Mouse (Mus musculus): ENCODE measurements around the gene Prpf19.

The Prpf19 gene

DNA sequence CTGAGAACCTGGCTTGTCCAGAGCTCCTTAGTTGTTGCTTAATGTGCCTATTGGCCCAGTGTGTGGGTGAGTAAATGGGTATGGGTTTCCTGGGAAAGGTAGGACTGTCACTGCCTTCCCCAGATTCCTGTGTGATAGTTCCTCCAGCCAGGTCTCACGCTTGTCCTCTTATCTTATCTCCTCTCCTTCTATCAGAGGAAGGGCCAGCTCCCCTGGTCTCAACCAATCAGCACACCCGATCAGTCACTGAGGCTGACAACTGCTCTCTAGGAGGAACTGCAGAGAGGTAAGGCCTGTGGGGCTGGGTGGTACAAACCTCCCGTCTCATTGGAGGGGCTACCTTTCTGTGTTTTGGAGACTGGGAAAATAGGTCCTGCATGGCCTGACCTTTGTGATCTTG lies 43.7 kb downstream of the Prpf19 start:
- no peak for DNase-seq (ENCODE audit: low read depth)

DNA sequence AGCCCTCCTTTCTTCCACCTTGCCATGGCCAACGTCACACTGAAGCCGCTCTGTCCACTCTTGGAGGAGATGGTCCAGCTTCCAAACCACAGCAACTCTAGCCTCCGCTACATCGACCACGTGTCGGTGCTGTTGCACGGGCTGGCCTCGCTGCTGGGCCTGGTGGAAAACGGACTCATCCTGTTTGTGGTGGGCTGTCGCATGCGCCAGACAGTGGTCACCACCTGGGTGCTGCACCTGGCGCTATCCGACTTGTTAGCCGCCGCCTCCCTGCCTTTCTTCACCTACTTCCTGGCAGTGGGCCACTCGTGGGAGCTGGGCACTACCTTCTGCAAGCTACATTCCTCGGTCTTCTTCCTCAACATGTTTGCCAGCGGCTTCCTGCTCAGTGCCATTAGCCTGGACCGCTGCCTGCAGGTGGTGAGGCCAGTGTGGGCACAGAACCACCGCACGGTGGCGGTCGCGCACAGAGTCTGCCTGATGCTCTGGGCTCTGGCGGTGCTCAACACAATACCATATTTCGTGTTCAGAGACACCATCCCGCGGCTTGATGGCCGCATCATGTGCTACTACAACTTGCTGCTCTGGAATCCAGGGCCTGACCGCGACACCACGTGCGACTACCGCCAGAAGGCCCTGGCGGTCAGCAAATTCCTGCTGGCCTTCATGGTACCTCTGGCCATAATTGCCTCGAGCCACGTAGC lies 45.2 kb downstream of the Prpf19 start:
- DNase-seq (ENCODE audit: low read depth) = no peak

DNA sequence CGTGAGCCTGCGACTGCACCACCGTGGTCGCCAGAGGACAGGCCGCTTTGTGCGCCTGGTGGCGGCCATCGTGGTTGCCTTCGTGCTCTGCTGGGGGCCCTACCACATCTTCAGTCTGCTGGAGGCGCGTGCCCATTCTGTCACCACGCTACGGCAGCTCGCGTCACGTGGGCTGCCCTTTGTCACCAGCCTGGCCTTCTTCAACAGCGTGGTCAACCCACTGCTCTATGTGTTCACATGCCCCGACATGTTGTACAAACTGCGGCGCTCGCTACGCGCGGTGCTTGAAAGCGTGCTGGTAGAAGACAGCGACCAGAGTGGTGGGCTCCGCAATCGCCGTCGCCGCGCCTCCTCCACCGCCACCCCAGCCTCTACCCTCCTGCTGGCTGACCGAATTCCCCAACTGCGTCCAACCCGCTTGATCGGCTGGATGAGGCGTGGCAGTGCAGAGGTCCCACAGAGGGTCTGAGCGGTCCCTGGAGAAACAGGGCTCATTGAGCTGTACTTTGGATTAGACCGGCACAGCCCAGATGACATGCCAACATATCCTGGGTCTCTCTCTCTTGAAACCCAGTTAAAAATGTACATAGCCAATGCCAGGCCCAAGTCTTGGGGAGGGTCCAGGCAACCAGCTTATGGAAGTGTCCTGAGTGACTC lies 45.9 kb downstream of the Prpf19 start:
- DNase-seq (ENCODE audit: low read depth) = no peak

DNA sequence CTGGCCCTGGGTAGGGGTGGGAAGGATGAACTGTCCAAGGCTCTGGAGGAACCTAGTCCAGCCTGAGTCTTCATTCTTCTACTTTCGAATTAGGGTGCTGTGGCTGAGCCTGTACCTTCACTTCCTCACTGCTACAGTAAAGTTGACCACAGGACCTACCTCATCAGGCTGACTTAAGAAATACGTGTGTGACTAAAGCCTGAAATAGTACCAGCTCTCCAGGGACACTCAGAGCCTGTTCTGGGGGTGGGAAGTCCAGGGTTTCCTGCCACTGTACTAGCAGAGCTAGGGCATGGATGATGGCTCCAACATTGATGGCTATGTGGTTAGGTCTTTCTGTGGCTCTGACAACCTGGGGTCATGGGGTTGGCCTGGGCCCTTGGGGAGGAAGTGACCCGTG lies 48.9 kb downstream of the Prpf19 start:
- DNase-seq (ENCODE audit: low read depth) = no peak

DNA sequence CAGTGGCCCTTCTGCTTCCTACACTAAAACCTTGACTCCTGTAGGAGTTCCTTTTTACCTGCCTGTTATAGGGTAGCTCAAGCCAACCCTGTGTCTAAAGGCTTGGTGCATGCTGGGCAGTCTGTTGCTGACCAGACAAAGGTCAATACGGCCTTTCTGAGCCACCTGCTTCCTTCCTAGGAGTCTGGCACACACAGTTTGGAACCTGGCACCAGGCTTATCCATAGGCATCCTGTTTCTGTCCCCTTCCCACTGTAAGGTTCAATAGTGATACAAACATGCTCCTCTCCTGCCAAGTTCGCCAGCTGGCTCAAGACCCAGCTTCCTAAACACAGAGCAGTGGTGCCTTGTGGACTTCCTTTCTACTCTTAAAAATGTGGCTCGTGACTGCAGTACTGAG lies 51.5 kb downstream of the Prpf19 start:
- no peak for DNase-seq (ENCODE audit: low read depth)

DNA sequence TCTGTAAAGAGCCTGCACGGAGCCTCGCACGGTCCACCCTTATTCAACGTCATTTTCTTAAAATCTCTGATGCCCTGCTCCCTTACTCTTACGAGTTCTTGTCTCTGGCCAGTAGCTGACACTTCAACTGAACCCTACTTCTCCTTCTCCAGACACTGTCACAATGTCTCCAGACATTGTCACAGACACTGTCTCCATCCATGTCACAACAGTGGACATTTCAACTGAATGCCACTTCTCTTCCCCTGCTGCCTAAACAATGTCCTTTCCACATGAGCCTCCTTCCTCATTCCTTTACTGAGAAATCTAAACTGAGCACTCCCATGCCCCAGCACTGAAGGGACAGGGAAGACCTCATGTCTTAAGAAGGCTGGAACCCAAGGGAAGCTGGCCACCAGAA lies 52.2 kb downstream of the Prpf19 start:
- no peak for DNase-seq (ENCODE audit: low read depth)

DNA sequence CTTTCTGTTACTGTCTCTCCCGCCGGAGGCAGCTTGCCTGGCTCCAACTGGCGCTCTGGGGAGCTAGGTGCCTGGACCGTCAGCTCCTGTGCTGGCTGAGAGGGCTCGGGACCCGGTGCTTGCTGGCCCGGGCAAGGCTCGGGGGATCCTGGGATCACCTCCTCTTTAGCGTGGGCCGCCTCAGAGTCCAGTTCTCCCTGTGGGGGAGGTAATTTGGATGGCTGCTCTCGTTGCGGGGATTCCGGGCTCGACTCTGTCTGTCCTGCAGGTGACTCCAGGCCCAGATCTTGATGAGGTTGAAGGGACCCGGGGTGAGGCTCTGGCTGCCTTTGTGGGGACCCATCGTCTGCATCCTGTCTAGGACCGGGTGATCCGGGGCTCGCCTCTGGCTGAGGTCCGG lies 53.4 kb downstream of the Prpf19 start:
- no peak for DNase-seq (ENCODE audit: low read depth)

DNA sequence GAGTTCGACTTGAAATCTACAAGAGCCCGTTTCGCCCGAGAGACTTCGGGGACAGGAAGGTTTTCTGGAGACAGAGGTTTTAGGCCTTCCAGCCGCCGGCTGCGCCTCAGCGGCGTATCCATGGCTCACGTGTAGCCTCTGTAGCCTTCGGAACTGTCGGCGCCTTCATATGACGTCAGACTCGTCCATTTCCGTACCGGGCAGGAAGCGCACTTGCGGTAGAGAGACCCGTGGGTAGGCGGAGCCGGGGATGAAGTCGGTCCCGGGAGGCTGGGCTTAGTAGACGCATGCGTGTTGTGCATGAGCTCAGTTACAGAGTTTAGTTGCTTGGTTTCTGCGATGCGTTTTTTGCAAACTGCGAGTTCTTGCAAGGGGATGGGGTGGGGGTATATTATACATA lies 54.1 kb downstream of the Prpf19 start, which contains the start of gene Ccdc86:
Gene Ccdc86 (minus strand): TSS at position 155 of the 400 bp plus-strand sequence.
- peak; percentile 96 for DNase-seq (ENCODE audit: low read depth)

DNA sequence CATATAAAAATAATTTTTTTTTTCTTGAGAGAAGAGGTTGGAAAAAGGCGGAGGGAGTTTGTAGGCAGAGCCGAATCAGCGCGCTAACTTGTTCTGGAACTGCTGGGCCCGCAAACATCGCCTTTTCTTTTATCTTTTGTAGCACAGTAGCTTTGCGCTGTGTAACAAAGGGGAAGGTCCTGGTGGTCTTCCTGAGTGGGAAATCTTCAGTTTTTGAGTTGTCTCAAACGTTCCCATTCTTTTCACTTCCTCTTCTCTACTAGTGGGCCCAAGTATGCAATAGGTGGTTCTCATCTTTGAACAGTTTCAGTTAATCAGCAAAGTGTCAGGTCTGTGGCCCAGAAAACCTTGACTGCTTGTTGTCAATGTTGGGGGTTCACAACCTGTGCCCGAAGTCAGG lies 54.5 kb downstream of the Prpf19 start:
- no peak for DNase-seq (ENCODE audit: low read depth)

DNA sequence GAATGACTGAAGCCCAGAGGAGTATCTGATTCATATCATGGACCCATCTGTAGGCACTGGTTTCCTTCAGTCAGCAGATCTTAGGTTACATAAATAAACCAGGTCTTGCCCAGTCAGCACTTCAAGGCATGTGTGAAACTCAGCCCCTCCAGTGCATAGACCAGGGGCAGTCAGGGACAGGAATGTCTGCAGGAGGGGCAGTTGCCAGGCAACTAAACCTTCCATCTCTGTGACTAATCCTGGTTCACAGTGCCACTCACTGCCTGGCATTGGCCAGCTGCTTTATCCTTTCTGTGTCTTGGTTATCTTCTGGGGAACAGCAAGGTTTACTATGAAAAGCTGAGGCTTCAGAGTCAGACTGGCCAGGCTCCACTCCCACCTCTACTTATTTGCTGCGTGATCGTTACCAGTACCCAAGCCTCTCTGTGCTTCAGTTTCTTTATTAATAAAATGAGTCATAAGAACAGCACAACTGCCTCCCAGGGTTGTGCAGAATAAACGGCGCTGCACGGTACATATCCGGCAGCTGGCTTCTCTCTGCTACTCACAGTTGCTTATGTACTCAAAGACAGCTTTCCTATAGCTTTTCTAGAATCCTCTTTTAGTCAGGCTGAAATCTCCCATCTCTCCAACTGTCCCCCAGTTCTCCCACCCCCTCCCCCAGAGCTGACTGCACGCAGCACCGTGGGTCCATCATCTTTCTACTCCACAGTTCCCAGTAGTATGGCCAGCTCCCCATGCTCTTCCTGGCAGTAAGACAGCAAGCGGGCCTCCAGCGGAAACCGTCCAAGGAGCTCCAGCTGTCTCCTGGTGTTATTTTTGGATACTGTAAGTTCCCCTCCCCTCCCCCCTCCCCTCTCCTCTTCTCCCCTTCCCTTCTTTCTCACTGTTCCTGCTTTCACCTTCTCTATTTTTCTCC lies 57.2 kb downstream of the Prpf19 start:
- DNase-seq (ENCODE audit: low read depth) = peak; percentile 27
